Mouse (Mus musculus) bone marrow, adult 2 months (tissue): ENCODE results near the gene Ptch1. TPM values are rescaled to one million over a fixed set of nuclear protein-coding genes. Genes with fewer than 3 reads are reported as not detected.
A peak's percentile ranks its signal among the peaks of the same experiment; 100 is the strongest.

Experiments
- H3K27ac ChIP-seq: fragments of 200-500 bp; 2 replicates; pipeline ENCODE4 v1.5.1; 2012; ENCODE audit warnings: low read depth, mild to moderate bottlenecking, control low read depth, inconsistent platforms, low read length; ENCODE audit not compliant: control insufficient read depth, poor library complexity, insufficient read depth
- H3K4me1 ChIP-seq: fragments of 200-500 bp; 2 replicates; pipeline ENCODE4 v1.6.1; 2011; ENCODE audit warnings: low read length; ENCODE audit not compliant: control insufficient read depth, insufficient read depth
- H3K4me3 ChIP-seq: fragments of 200-500 bp; replicated peaks from 2 replicates; pipeline ENCODE3; 2011; ENCODE audit warnings: mild to moderate bottlenecking, low read depth, low read length, control low read depth; ENCODE audit not compliant: control insufficient read depth
- CTCF ChIP-seq: fragments of 200-500 bp; IDR thresholded peaks from 2 replicates; pipeline ENCODE4 v1.5.1; 2011; ENCODE audit warnings: low read length, control low read depth; ENCODE audit not compliant: control insufficient read depth, insufficient read depth
- POLR2A ChIP-seq: fragments of 200-500 bp; IDR thresholded peaks from 2 replicates; pipeline ENCODE4 v1.6.1; 2011; ENCODE audit warnings: low read depth, mild to moderate bottlenecking, control low read depth, low read length, borderline replicate concordance; ENCODE audit not compliant: control insufficient read depth
- WGBS: fragments of 180-500 bp; shearing (Covaris S2); methylation state at CpG from one replicate; pipeline ENCODE4 v1.1.7; 2018; 5-methylcytosine and 5-hydroxymethylcytosine counted together
- polyA plus RNA-seq: library from polyadenylated mRNA; stranded (reverse); fragments of >200 nt; gene quantifications from 2 replicates; pipeline ENCODE4 v1.2.4, GENCODE M21; 2011; ENCODE audit warnings: low replicate concordance; ENCODE audit not compliant: missing spikeins, insufficient read depth, insufficient read length

The Ptch1 gene
- polyA plus RNA-seq = 3.0 and 3.4 TPM in 2 replicates

- no peak within 1 kb of the TSS for H3K27ac ChIP-seq
- WGBS = 1% methylated on average over 43 of the region's 44 CpGs
- H3K4me1 ChIP-seq = no peaks in the 10 kb centered on the region
- H3K4me3 ChIP-seq = peak within 1 kb of the TSS; percentile 28
- TF ChIP-seq CTCF (no peak), POLR2A (no peak)
Measured at GRCm38 (mm10) chr13:63573256-63573835, at the start of gene Ptch1. TSS of gene Ptch1 (minus strand) at chr13:63573598.

DNA sequence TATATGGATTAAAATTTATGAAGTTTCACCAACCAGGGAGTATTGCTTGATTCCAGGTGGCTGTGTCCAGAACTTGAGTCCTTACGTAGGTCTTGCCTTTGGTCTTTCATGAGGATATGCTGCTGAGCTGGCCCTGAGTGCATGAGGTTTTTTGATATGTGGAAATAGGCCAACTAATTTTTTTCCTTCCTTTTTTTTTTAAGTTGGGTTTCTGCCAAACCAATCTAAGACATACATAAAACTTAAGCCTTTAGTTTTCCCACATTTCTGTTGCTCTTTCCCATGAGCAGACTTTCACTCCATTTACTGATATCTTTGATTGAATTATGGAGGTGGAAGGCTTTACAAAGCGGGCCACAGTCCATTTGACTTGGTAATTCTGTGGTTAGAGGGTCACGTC, 47.9 kb upstream of the Ptch1 start:
- Histone ChIP-seq H3K27ac (no peak overlapping the region), H3K4me3 (no peak overlapping the region), H3K4me1 (no peaks in the 10 kb centered on the region)
- no peak for TF ChIP-seq CTCF
- TF ChIP-seq POLR2A = no peak
- WGBS = 28% methylated on average over 3 of the region's 3 CpGs

DNA sequence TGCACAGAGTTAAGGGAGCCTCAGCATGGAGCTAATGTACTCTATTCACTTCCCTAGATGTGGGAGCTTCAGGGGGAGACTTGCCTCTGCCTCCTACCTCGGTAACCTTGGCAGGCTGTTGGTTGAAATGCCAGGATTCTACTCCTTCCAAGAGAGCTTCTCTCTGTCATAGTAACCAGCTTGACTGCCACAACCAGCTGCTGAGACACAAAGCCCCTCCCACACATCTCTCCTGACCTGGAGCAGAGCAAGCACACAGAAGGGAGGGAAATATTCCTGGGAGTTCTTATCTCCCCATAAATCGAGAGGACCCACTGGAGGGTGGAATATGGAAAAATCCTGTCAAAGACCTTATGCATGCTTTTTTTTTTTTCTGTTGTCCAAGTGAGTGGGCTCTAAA, 39.8 kb upstream of the Ptch1 start:
- Histone ChIP-seq H3K4me1 (no peaks in the 10 kb centered on the region), H3K4me3 (no peak overlapping the region), H3K27ac (no peak overlapping the region)
- WGBS = 72% methylated on average over 2 of the region's 2 CpGs
- TF ChIP-seq POLR2A = no peak
- TF ChIP-seq CTCF = no peak

DNA sequence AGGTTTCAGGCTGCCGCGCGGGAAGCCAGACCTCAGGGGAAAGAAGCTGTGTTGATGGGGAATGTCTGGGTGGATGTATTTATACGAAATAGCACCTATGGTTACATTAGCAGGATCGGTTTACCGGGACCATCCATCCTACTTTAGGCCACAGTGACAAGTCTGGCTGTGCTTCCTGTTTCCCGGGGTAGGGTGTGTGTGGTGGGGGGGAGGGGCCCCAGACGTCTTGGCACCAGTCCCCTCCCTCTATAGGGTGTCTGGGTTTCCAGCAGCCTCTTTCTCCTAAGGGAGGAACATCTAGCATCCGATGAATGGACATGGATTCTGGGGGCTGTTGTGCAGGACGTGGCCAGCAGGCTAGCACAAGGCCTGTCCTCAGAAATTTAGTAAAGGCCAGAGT, 36.3 kb upstream of the Ptch1 start:
- 36% methylated on average over 10 of the region's 10 CpGs for WGBS
- Histone ChIP-seq H3K27ac (no peak overlapping the region), H3K4me1 (no peaks in the 10 kb centered on the region), H3K4me3 (no peak overlapping the region)
- TF ChIP-seq CTCF (no peak), POLR2A (no peak)

- Histone ChIP-seq H3K4me1 (no peaks in the 10 kb centered on the region), H3K27ac (no peak overlapping the region), H3K4me3 (no peak overlapping the region)
- 73% methylated on average over 3 of the region's 3 CpGs for WGBS
- no peak for TF ChIP-seq CTCF
- no peak for TF ChIP-seq POLR2A
Measured at GRCm38 (mm10) chr13:63597593-63597992, 24.2 kb upstream of the Ptch1 start.

GRCm38 (mm10) chr13:63595869-63596268, 22.5 kb upstream of the Ptch1 start:
- Histone ChIP-seq H3K27ac (no peak overlapping the region), H3K4me3 (no peak overlapping the region), H3K4me1 (no peaks in the 10 kb centered on the region)
- 27% methylated on average over 7 of the region's 7 CpGs for WGBS
- TF ChIP-seq POLR2A (no peak), CTCF (no peak)

DNA sequence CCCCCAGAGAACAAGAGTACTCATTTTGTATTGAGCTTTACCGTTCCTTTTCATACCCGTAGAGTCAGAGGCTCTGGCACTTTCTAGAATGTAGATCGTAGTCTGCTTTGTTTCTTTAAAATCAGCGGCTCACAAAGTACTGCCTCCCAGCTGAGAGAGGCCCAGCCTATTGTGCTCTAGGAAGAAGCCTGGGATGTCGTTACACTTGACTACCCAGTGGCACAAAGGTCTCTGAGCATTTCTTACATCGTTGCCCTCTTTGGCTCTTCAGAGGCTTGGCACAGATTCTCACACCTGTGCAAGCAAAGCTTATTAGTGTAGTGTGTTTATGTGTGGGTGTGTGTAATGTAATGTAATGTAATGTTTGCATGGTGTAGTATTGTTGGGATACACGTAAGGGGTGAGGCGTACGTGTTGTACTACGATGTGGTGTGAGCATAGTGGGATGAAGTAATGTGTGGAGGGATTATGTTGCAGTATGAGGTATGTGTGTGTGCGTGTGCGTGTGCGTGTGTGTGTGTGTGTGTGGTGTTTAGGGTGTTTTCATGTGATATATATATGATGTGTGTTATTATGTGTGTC, 20.2 kb upstream of the Ptch1 start:
- Histone ChIP-seq H3K4me1 (no peaks in the 10 kb centered on the region), H3K27ac (no peak overlapping the region), H3K4me3 (no peak overlapping the region)
- TF ChIP-seq POLR2A (no peak), CTCF (no peak)
- WGBS = 87% methylated on average over 13 of the region's 13 CpGs

DNA sequence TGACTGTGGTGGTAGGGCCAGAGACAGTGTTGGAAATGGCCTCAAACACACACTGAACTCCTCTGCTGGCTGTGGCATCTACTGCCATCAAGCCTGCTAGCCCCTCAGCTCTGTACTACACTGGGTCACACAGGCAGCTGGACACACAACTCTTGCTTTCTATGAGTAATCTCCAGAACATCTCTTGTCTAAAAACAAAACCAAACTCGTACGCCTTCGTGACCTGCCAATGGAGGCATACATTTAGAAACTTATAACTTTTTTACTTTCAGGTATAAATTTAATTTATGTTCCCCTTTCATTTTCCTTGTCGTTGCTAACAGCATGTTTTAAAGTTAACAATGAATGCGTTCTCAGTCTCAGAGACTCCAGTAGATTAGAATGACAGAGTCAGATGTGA, 19.4 kb upstream of the Ptch1 start:
- WGBS = 85% methylated on average over 5 of the region's 5 CpGs
- Histone ChIP-seq H3K4me1 (no peaks in the 10 kb centered on the region), H3K4me3 (no peak overlapping the region), H3K27ac (no peak overlapping the region)
- TF ChIP-seq CTCF (no peak), POLR2A (no peak)

DNA sequence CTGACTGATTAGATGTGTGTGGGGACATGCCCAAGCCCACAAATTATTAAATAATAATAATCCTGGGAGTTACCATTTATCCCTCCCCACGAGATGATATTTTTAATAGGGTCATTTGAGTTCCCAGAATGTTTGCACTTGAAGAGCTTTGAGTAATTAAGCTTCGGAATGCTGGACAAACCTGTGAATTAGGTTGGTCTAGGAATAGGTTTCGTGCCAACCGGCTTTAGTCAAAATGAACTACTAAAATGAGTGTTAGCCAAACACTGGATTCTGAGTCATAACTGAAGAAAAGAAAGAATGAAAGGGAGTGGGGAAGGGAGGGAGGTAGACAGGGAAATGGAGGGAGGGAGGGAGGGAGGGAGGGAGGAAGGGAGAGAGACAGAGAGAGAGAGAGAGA, 1.2 kb upstream of the Ptch1 start:
- 68% methylated on average over 4 of the region's 4 CpGs for WGBS
- Histone ChIP-seq H3K27ac (no peak overlapping the region), H3K4me1 (no peaks in the 10 kb centered on the region), H3K4me3 (no peak overlapping the region)
- TF ChIP-seq POLR2A (no peak), CTCF (no peak)
